Mouse (Mus musculus) CH12.LX (cell line): Measurements from ENCODE around the gene Cdhr1. TPM values are rescaled to one million over a fixed set of nuclear protein-coding genes. Genes with fewer than 3 reads are reported as not detected.
A peak's percentile ranks its signal among the peaks of the same experiment; 100 is the strongest.

Experiments
- DNase-seq: peaks from one replicate; pipeline ENCODE4 v3.0.0-alpha.2; 2013; ENCODE audit errors: extremely low read depth
- H3K27ac ChIP-seq: 2 replicates; pipeline ENCODE4 v1.5.1; 2012; ENCODE audit warnings: low read depth, mild to moderate bottlenecking, control low read depth, moderate library complexity; ENCODE audit not compliant: insufficient read depth
- H3K27me3 ChIP-seq: replicated peaks from 2 replicates; pipeline ENCODE3; 2012; ENCODE audit warnings: inconsistent platforms
- H3K36me3 ChIP-seq, 2 experiments: replicated peaks in 1 of 2; 2 replicates each; pipeline versions ENCODE3 to v1.6.1; 2012; ENCODE audit warnings: inconsistent platforms in 1 of 2, low read length in 1 of 2, mild to moderate bottlenecking in 1 of 2, mixed read lengths in 1 of 2, moderate library complexity in 1 of 2; ENCODE audit not compliant: control insufficient read depth in 1 of 2, insufficient read depth in 1 of 2
- H3K4me1 ChIP-seq, 2 experiments: 2 replicates each; pipeline ENCODE4 v1.6.1; 2012; ENCODE audit warnings: inconsistent platforms in 1 of 2, moderate library complexity in 1 of 2; ENCODE audit not compliant: insufficient read depth in 2 of 2, control insufficient read depth in 1 of 2
- H3K4me2 ChIP-seq: 2 replicates; pipeline ENCODE4 v1.6.1; 2012; ENCODE audit warnings: low read depth, mild to moderate bottlenecking, control low read depth; ENCODE audit not compliant: poor library complexity, insufficient read depth, severe bottlenecking
- H3K4me3 ChIP-seq, 3 experiments: fragments of 150-350 bp in 1 of 3; sonication (generic) in 1 of 3; replicated peaks in 1 of 3; 2 replicates each; pipeline versions ENCODE3 to v1.5.1; 2011 to 2012; ENCODE audit warnings: low read depth in 2 of 3, low read length in 2 of 3, mild to moderate bottlenecking in 2 of 3, moderate library complexity in 2 of 3, control low read depth in 1 of 3, improper control_type of control experiment in 1 of 3, inconsistent platforms in 1 of 3, mixed read lengths in 1 of 3; ENCODE audit not compliant: poor library complexity in 1 of 3
- H3K79me2 ChIP-seq: replicated peaks from 2 replicates; pipeline ENCODE4 v1.6.1; 2012; ENCODE audit warnings: mild to moderate bottlenecking, moderate library complexity; ENCODE audit not compliant: control insufficient read depth, poor library complexity, insufficient read depth, severe bottlenecking; ENCODE audit errors: extremely low read depth
- H3K9ac ChIP-seq: 2 replicates; pipeline ENCODE4 v1.6.1; 2012; ENCODE audit warnings: low read depth, mild to moderate bottlenecking, control low read depth, moderate library complexity; ENCODE audit not compliant: insufficient read depth
- H3K9me3 ChIP-seq: replicated peaks from 2 replicates; pipeline ENCODE3; 2012; ENCODE audit warnings: low read length, inconsistent platforms, mixed read lengths
- BHLHE40 ChIP-seq: IDR thresholded peaks from 2 replicates; pipeline ENCODE4 v1.6.1; 2011; ENCODE audit warnings: mild to moderate bottlenecking, low read depth, low read length, improper control_type of control experiment
- CHD2 ChIP-seq: IDR thresholded peaks from 2 replicates; pipeline ENCODE4 v1.6.1; 2011; ENCODE audit warnings: low read length, improper control_type of control experiment
- CTCF ChIP-seq, 2 experiments: IDR thresholded peaks in 1 of 2; conservative IDR thresholded peaks in 1 of 2; 2 replicates each; pipeline ENCODE4 v1.5.1; 2011 to 2012; ENCODE audit warnings: low read depth in 2 of 2, low read length in 2 of 2, improper control_type of control experiment in 1 of 2, inconsistent platforms in 1 of 2, mild to moderate bottlenecking in 1 of 2, moderate library complexity in 1 of 2
- E2F4 ChIP-seq: IDR thresholded peaks from 2 replicates; pipeline ENCODE4 v1.6.1; 2011; ENCODE audit warnings: low read depth, low read length, improper control_type of control experiment; ENCODE audit not compliant: insufficient replicate concordance
- ELF1 ChIP-seq: IDR thresholded peaks from 2 replicates; pipeline ENCODE4 v1.6.1; 2014; ENCODE audit warnings: low read depth, mild to moderate bottlenecking, inconsistent platforms, low read length, improper control_type of control experiment
- EP300 ChIP-seq: IDR thresholded peaks from 2 replicates; pipeline ENCODE4 v1.6.1; 2011; ENCODE audit warnings: low read length, improper control_type of control experiment
- ETS1 ChIP-seq: conservative IDR thresholded peaks from 2 replicates; pipeline ENCODE4 v1.6.1; 2012; ENCODE audit warnings: low read depth, mild to moderate bottlenecking, inconsistent platforms, low read length, improper control_type of control experiment, moderate library complexity
- GABPA ChIP-seq: IDR thresholded peaks from 2 replicates; pipeline ENCODE4 v1.6.1; 2012; ENCODE audit warnings: low read depth, low read length, improper control_type of control experiment, inconsistent platforms; ENCODE audit not compliant: insufficient replicate concordance
- HCFC1 ChIP-seq: IDR thresholded peaks from 2 replicates; pipeline ENCODE4 v1.6.1; 2012; ENCODE audit warnings: low read depth, mild to moderate bottlenecking, inconsistent platforms, low read length, improper control_type of control experiment
- JUND ChIP-seq: conservative IDR thresholded peaks from 2 replicates; pipeline ENCODE4 v1.6.1; 2011; ENCODE audit warnings: low read depth, low read length, improper control_type of control experiment
- KAT2A ChIP-seq: IDR thresholded peaks from 2 replicates; pipeline ENCODE4 v1.6.1; 2012; ENCODE audit warnings: low read length, improper control_type of control experiment, inconsistent platforms; ENCODE audit not compliant: insufficient replicate concordance
- MAZ ChIP-seq: IDR thresholded peaks from 2 replicates; pipeline ENCODE4 v1.6.1; 2012; ENCODE audit warnings: low read depth, mild to moderate bottlenecking, inconsistent platforms, low read length, improper control_type of control experiment, moderate library complexity
- MXI1 ChIP-seq: IDR thresholded peaks from 2 replicates; pipeline ENCODE4 v1.6.1; 2011; ENCODE audit warnings: mild to moderate bottlenecking, low read depth, low read length, improper control_type of control experiment
- MYC ChIP-seq: IDR thresholded peaks from 2 replicates; pipeline ENCODE4 v1.6.1; 2011; ENCODE audit warnings: low read depth, mild to moderate bottlenecking, improper control_type of control experiment, low read length
- NRF1 ChIP-seq: IDR thresholded peaks from 2 replicates; pipeline ENCODE4 v1.6.1; 2014; ENCODE audit warnings: low read depth, mild to moderate bottlenecking, inconsistent platforms, low read length, improper control_type of control experiment, moderate library complexity
- PAX5 ChIP-seq: IDR thresholded peaks from 2 replicates; pipeline ENCODE4 v1.6.1; 2012; ENCODE audit warnings: low read length, inconsistent platforms, mixed read lengths
- RAD21 ChIP-seq: IDR thresholded peaks from 2 replicates; pipeline ENCODE4 v1.6.1; 2011; ENCODE audit warnings: low read depth, mild to moderate bottlenecking, low read length, improper control_type of control experiment, moderate library complexity
- RCOR1 ChIP-seq: conservative IDR thresholded peaks from 2 replicates; pipeline ENCODE4 v1.6.1; 2012; ENCODE audit warnings: low read depth, mild to moderate bottlenecking, inconsistent platforms, low read length, improper control_type of control experiment
- SIN3A ChIP-seq: IDR thresholded peaks from 2 replicates; pipeline ENCODE4 v1.6.1; 2012; ENCODE audit warnings: low read length, improper control_type of control experiment, inconsistent platforms
- SMC3 ChIP-seq: IDR thresholded peaks from 2 replicates; pipeline ENCODE4 v1.6.1; 2011; ENCODE audit warnings: low read depth, low read length, improper control_type of control experiment
- TCF12 ChIP-seq: IDR thresholded peaks from 2 replicates; pipeline ENCODE4 v1.6.1; 2014; ENCODE audit warnings: low read depth, mild to moderate bottlenecking, inconsistent platforms, low read length, improper control_type of control experiment
- UBTF ChIP-seq: IDR thresholded peaks from 2 replicates; pipeline ENCODE4 v1.6.1; 2012; ENCODE audit warnings: low read depth, mild to moderate bottlenecking, inconsistent platforms, low read length, improper control_type of control experiment, moderate library complexity
- USF1 ChIP-seq: IDR thresholded peaks from 2 replicates; pipeline ENCODE4 v1.6.1; 2014; ENCODE audit warnings: low read depth, mild to moderate bottlenecking, inconsistent platforms, low read length, improper control_type of control experiment
- USF2 ChIP-seq: conservative IDR thresholded peaks from 2 replicates; pipeline ENCODE4 v1.6.1; 2011; ENCODE audit warnings: low read depth, low read length, improper control_type of control experiment
- ZC3H11A ChIP-seq: IDR thresholded peaks from 2 replicates; pipeline ENCODE4 v1.6.1; 2012; ENCODE audit warnings: low read depth, mild to moderate bottlenecking, inconsistent platforms, low read length, improper control_type of control experiment
- ZKSCAN1 ChIP-seq: IDR thresholded peaks from 2 replicates; pipeline ENCODE4 v1.6.1; 2012; ENCODE audit warnings: low read depth, inconsistent platforms, low read length, improper control_type of control experiment, borderline replicate concordance
- dilution Hi-C: fragments of 300-500 bp; cut with MboI; formaldehyde crosslinking; loops from 2 replicates; pipeline ENCODE4 v1.14.3; 2020; ENCODE audit warnings: low sequenced_read_pairs; ENCODE audit not compliant: extremely low pct_unique_long_range_greater_than_20kb, extremely low pct_ligation_motif_present
- in situ Hi-C: fragments of 300-500 bp; cut with MboI; formaldehyde crosslinking; loops from 3 replicates; pipeline ENCODE4 v1.14.3; 2019; ENCODE audit warnings: low sequenced_read_pairs, low pct_ligation_motif_present, low pct_unique_long_range_greater_than_20kb, mixed read lengths
- polyA plus RNA-seq: library from polyadenylated mRNA; unstranded; fragments of >175 nt; gene quantifications from 2 replicates; pipeline ENCODE4 v1.2.1, GENCODE M21; 2012; ENCODE audit warnings: low read depth; ENCODE audit not compliant: insufficient read length
- total RNA-seq, 2 experiments: library from RNA; depleted of rRNA; stranded (reverse); fragments of 300-350 nt in 1 of 2; fragments of >200 nt in 1 of 2; gene quantifications; 2 replicates each; pipeline ENCODE4 v1.2.3; 2012 to 2014

Cdhr1 gene
- total and polyA plus RNA-seq, 3 experiments = not detected

- in situ Hi-C loops (loop anchor here (25.0 kb wide), 1 partner anchor 274 kb away; no protein-coding TSS in a partner anchor), dilution Hi-C loops (no loop called here)
- peaks cover 2 to 38% of the 10 kb centered on the region in 2 experiments for H3K4me1 ChIP-seq
- H3K4me2 ChIP-seq = peak overlapping the region; percentile 94
- DNase-seq = no peak
- no peak overlapping the region for H3K27ac ChIP-seq
- TF ChIP-seq RCOR1 = no peak
- TF ChIP-seq ELF1 = no peak
- peak overlapping the region in 2 of 3 experiments; percentile 48 to 85 for H3K4me3 ChIP-seq
- peak overlapping the region; percentile 53; the same call in 1 of the 2 replicates for H3K9ac ChIP-seq
- no peaks in the 10 kb centered on the region for H3K9me3 ChIP-seq
- H3K36me3 ChIP-seq = peaks cover 11 to 24% of the 10 kb centered on the region in 2 experiments
- H3K79me2 ChIP-seq = peaks cover 24% of the 10 kb centered on the region
- H3K27me3 ChIP-seq = no peaks in the 10 kb centered on the region
These were observed 38.0 kb upstream of the Cdhr1 start for GRCm38 (mm10) chr14:37136110-37136509.

- in situ Hi-C loops = loop anchor here (25.0 kb wide), 1 partner anchor 273 kb away; no protein-coding TSS in a partner anchor
- H3K4me1 ChIP-seq = peaks cover 2 to 38% of the 10 kb centered on the region in 2 experiments
- DNase-seq = peak; percentile 52
These were observed 37.5 kb upstream of the Cdhr1 start for GRCm38 (mm10) chr14:37135671-37136070.

GRCm38 (mm10) chr14:37135127-37135593 lies 37.0 kb upstream of the Cdhr1 start, which contains the start of gene Ghitm:
Gene Ghitm, minus strand, starts transcription at chr14:37135272.
- dilution Hi-C loops = no loop called here
- Histone ChIP-seq H3K9me3 (no peaks in the 10 kb centered on the region), H3K27ac (peak within 1 kb of the TSS; percentile 90), H3K4me1 (peaks cover 2 to 38% of the 10 kb centered on the region in 2 experiments), H3K4me2 (peak within 1 kb of the TSS; percentile 94), H3K9ac (peak within 1 kb of the TSS; percentile 97), H3K79me2 (peaks cover 32% of the 10 kb centered on the region), H3K36me3 (peaks cover 19 to 33% of the 10 kb centered on the region in 2 experiments), H3K4me3 (peak within 1 kb of the TSS; percentile 81 to 92 (median 85)), H3K27me3 (no peaks in the 10 kb centered on the region)
- peak; percentile 98 for DNase-seq
- in situ Hi-C loops = loop anchor here (25.0 kb wide), 1 partner anchor 273 kb away; no protein-coding TSS in a partner anchor
- TF ChIP-seq ZKSCAN1 = no peak
- peak; percentile 84 for TF ChIP-seq CHD2
- no peak for TF ChIP-seq UBTF
- TF ChIP-seq ZC3H11A = no peak
- no peak for TF ChIP-seq ETS1
- TF ChIP-seq GABPA = no peak; the same call in 1 of the 2 replicates
- TF ChIP-seq USF1 = no peak
- TF ChIP-seq NRF1 = peak; percentile 75
- TF ChIP-seq E2F4 = no peak
- 0 out of 2 replicates have a peak, but pooled peaks have one; percentile 3 for TF ChIP-seq BHLHE40
- TF ChIP-seq CTCF (conservative IDR thresholded peaks at IDR 0.05 in 1 of 2, IDR thresholded peaks at IDR 0.05 in 1 of 2; ENCODE audit: low read depth in 2 of 2, low read length in 2 of 2) = no peak
- peak; percentile 59; the same call in 1 of the 2 replicates for TF ChIP-seq KAT2A
- TF ChIP-seq EP300 = no peak
- TF ChIP-seq RAD21 = no peak
- TF ChIP-seq SMC3 = no peak
- peak; percentile 65; the same call in 1 of the 2 replicates for TF ChIP-seq MAZ
- TF ChIP-seq JUND = no peak
- peak; percentile 87 for TF ChIP-seq SIN3A
- peak; percentile 85 for TF ChIP-seq TCF12
- TF ChIP-seq USF2 = no peak
- peak; percentile 69; the same call in 1 of the 2 replicates for TF ChIP-seq MXI1
- TF ChIP-seq PAX5 = no peak

More at GRCm38 (mm10) chr14:37135671-37136070, 37.5 kb upstream of the Cdhr1 start:
- peak overlapping the region; percentile 48 to 85 (median 59) for H3K4me3 ChIP-seq
- dilution Hi-C loops = no loop called here
- H3K9ac ChIP-seq = peak overlapping the region; percentile 80
- H3K27ac ChIP-seq = peak overlapping the region; percentile 71; the same call in 1 of the 2 replicates
- H3K4me2 ChIP-seq = peak overlapping the region; percentile 25
- H3K27me3 ChIP-seq = no peaks in the 10 kb centered on the region
- H3K79me2 ChIP-seq = peaks cover 27% of the 10 kb centered on the region
- peaks cover 15 to 28% of the 10 kb centered on the region in 2 experiments for H3K36me3 ChIP-seq
- TF ChIP-seq MYC (peak; percentile 50; the same call in 1 of the 2 replicates), HCFC1 (no peak)
- TF ChIP-seq, all 38 proteins: peak for 1
- no peaks in the 10 kb centered on the region for H3K9me3 ChIP-seq
